Comparison of ENCODE assay signal across 19 mouse cellular contexts in the genomic region with DNA sequence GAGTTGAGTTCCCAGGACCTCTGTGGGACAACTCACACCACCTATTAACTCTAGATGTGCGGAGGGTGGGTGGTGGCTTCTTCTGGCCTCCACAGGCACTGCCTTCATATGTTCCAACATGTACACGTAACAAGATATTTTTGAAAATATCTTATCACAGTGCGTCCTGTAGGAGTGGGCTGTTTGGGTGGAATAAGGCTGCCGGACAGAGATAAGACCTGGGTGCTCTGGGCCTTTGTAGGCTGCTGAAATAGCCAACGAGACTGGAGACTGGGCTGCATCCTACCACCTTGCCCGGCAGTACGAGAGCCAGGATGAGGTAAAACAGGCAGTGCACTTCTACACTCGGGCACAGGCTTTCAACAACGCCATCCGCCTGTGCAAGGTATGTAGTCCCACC. TPM values are rescaled to one million over a fixed set of nuclear protein-coding genes. Genes with fewer than 3 reads are reported as not detected.
DNase-seq lines count a peak whose midpoint lies in the region; ATAC-seq and TF ChIP-seq lines count a peak whose summit lies in the region.
"Had no signal": no experiment of that assay in that cellular context is flagged by ENCODE, and none has a peak within 500 bp of the region (broad histone marks: within the 10 kb centered on the region; RNA-seq: fewer than 3 reads in every experiment).

No protein-coding gene starts in this region.

- WGBS in heart, adult 2 months = 68% methylated on average over 10 of the region's 10 CpGs
- WGBS in spleen, adult 2 months = 89% methylated on average over 10 of the region's 10 CpGs
- 87% methylated on average over 10 of the region's 10 CpGs for WGBS in stomach, embryonic 15.5 days

- TF ChIP-seq POLR2A in heart, adult 2 months (IDR thresholded peaks at IDR 0.05; ENCODE audit: insufficient read depth, low read depth, low read length) = no peak
- TF ChIP-seq POLR2A in spleen, adult 2 months (IDR thresholded peaks at IDR 0.05; ENCODE audit: low read depth, low read length) = no peak

- H3K9ac ChIP-seq in heart, adult 2 months (ENCODE audit: low read depth, low read length) = no peak overlapping the region
- H3K9ac ChIP-seq in stomach, embryonic 15.5 days = no peak overlapping the region
- H3K9ac ChIP-seq: forebrain, embryonic 12.5 days; hindbrain, embryonic 15.5 days; midbrain, embryonic 12.5 days had no signal

- H3K27ac ChIP-seq in heart, adult 2 months = no peak overlapping the region
- H3K27ac ChIP-seq in spleen, adult 2 months (ENCODE audit: insufficient read depth, low read length) = peak overlapping the region; percentile 25; the same call in 1 of the 2 replicates
- peak overlapping the region; percentile 7; the same call in 1 of the 2 replicates for H3K27ac ChIP-seq in stomach, embryonic 15.5 days
- H3K27ac ChIP-seq: forebrain, embryonic 12.5 days; gastrocnemius, adult 2 months; hindbrain, embryonic 15.5 days; kidney, postnatal 0 days; midbrain, embryonic 12.5 days had no signal

- no peaks in the 10 kb centered on the region for H3K9me3 ChIP-seq in stomach, embryonic 15.5 days
- H3K9me3 ChIP-seq: forebrain, embryonic 12.5 days; hindbrain, embryonic 15.5 days; midbrain, embryonic 12.5 days had no signal

- H3K4me2 ChIP-seq in stomach, embryonic 15.5 days = no peak overlapping the region
- H3K4me2 ChIP-seq: forebrain, embryonic 12.5 days; hindbrain, embryonic 15.5 days; midbrain, embryonic 12.5 days had no signal

- 0 out of 2 replicates have a peak, but pooled peaks have one; percentile 4 for TF ChIP-seq CTCF in heart, adult 2 months (IDR thresholded peaks at IDR 0.05)
- no peak for TF ChIP-seq CTCF in spleen, adult 2 months (IDR thresholded peaks at IDR 0.05; ENCODE audit: extremely low read depth, insufficient read depth, insufficient read length, insufficient replicate concordance)

- no peak for DNase-seq in heart, adult 2 months
- DNase-seq in heart, adult 18-20 months = no peak
- no peak for DNase-seq in spleen, adult 2 months (ENCODE audit: low read depth in 1 of 2, low spot score in 2 of 2)
- DNase-seq in spleen, postnatal 14 days (ENCODE audit: low spot score in 2 of 2) = no peak
- DNase-seq in liver = peak; percentile 85
- no peak for DNase-seq in right cerebral cortex, postnatal 36 days (ENCODE audit: low spot score in 2 of 2)
- DNase-seq in kidney, postnatal 14 days = no peak
- DNase-seq: adrenal gland, adult 8-10 months; cerebellum, postnatal 25 days; gastrocnemius, adult 2 months; left cerebral cortex, postnatal 4 days; lung, postnatal 14 days; right cerebral cortex, postnatal 14 days; thymus, postnatal 4 days had no signal

- no peak for TF ChIP-seq EP300 in heart, adult 2 months (IDR thresholded peaks at IDR 0.05; ENCODE audit: insufficient read depth, low read depth, low read length)

- H3K79me2 ChIP-seq in heart, adult 2 months (replicated peaks; ENCODE audit: control insufficient read depth, insufficient read depth, low read length) = no peaks in the 10 kb centered on the region

- peaks cover 2% of the 10 kb centered on the region; the same call in 1 of the 2 replicates for H3K4me1 ChIP-seq in heart, adult 2 months (ENCODE audit: control insufficient read depth, insufficient read depth, low read length)
- H3K4me1 ChIP-seq in spleen, adult 2 months (ENCODE audit: control insufficient read depth, insufficient read depth, insufficient read length) = no peaks in the 10 kb centered on the region
- H3K4me1 ChIP-seq in stomach, embryonic 15.5 days = peaks cover 13% of the 10 kb centered on the region; the same call in 1 of the 2 replicates
- H3K4me1 ChIP-seq: forebrain, embryonic 12.5 days; hindbrain, embryonic 15.5 days; midbrain, embryonic 12.5 days had no signal

- intact Hi-C loops in heart, adult 2 months (cut with DNase I) = no loop called here

- H3K36me3 ChIP-seq in heart, adult 2 months (ENCODE audit: control insufficient read depth, insufficient read depth, low read length) = no peaks in the 10 kb centered on the region
- H3K36me3 ChIP-seq in spleen, adult 2 months (ENCODE audit: control insufficient read depth, insufficient read depth, low read length) = peaks cover 16% of the 10 kb centered on the region
- H3K36me3 ChIP-seq in stomach, embryonic 15.5 days = peaks cover 2% of the 10 kb centered on the region; the same call in 1 of the 2 replicates

- ATAC-seq in stomach, embryonic 15.5 days (ENCODE audit: insufficient read depth, low FRiP score, low read depth) = peak; percentile 88

- no peaks in the 10 kb centered on the region for H3K27me3 ChIP-seq in heart, adult 2 months (ENCODE audit: control insufficient read depth, insufficient read depth, low read length)
- H3K27me3 ChIP-seq in spleen, adult 2 months (ENCODE audit: control insufficient read depth, insufficient read depth, low read length) = no peaks in the 10 kb centered on the region
- H3K27me3 ChIP-seq in stomach, embryonic 15.5 days (replicated peaks) = no peaks in the 10 kb centered on the region
- H3K27me3 ChIP-seq: forebrain, embryonic 12.5 days; hindbrain, embryonic 15.5 days; midbrain, embryonic 12.5 days had no signal

- H3K4me3 ChIP-seq in heart, adult 2 months = no peak overlapping the region
- H3K4me3 ChIP-seq in spleen, adult 2 months (ENCODE audit: extremely low read depth, insufficient read depth, insufficient read length) = no peak overlapping the region
- H3K4me3 ChIP-seq in stomach, embryonic 15.5 days (replicated peaks) = no peak overlapping the region
- H3K4me3 ChIP-seq: forebrain, embryonic 12.5 days; gastrocnemius, adult 2 months; hindbrain, embryonic 15.5 days; midbrain, embryonic 12.5 days had no signal

RNA-seq across cellular contexts. Expression of gene Tmem204, which starts 5.8 kb away (rescaled TPM):
- 10 to 100 TPM; 40.0 to 45.1 TPM for total RNA-seq in heart, adult 2 months (2021)
- polyA plus RNA-seq in heart, adult 2 months (2012; rRNA removed) = 77.3 and 82.0 TPM in 2 replicates
- total RNA-seq in heart, adult 18-20 months (2021) = 10 to 100 TPM; 41.5 to 48.0 TPM
- polyA plus RNA-seq in spleen, adult 2 months (2012; rRNA removed) = 37.6 and 46.7 TPM in 2 replicates
- 23.5 and 23.7 TPM in 2 replicates for polyA plus RNA-seq in stomach, embryonic 15.5 days (2015; fragmentation: Nextera tagmentation; extraction: Ambion mirVana)

RNA-seq across cellular contexts. Expression of gene Telo2, which starts 26.6 kb away (rescaled TPM):
- 10 to 100 TPM; 12.1 to 13.5 TPM for total RNA-seq in heart, adult 2 months (2021)
- 12.7 and 15.5 TPM in 2 replicates for polyA plus RNA-seq in heart, adult 2 months (2012; rRNA removed)
- total RNA-seq in heart, adult 18-20 months (2021) = 10 to 100 TPM; 11.1 to 14.5 TPM
- 20.7 and 22.6 TPM in 2 replicates for polyA plus RNA-seq in spleen, adult 2 months (2012; rRNA removed)
- 38.6 and 40.2 TPM in 2 replicates for polyA plus RNA-seq in stomach, embryonic 15.5 days (2015; fragmentation: Nextera tagmentation; extraction: Ambion mirVana)

RNA-seq across cellular contexts. Expression of gene Ptx4, which starts 31.4 kb away (rescaled TPM):
- total RNA-seq in heart, adult 2 months (2021) = 1 to 10 TPM; 5.4 to 5.8 TPM
- polyA plus RNA-seq in heart, adult 2 months (2012; rRNA removed) = 0.16 and 0.26 TPM in 2 replicates
- total RNA-seq in heart, adult 18-20 months (2021) = 1 to 10 TPM; 2.5 to 3.0 TPM
- not detected in 2 replicates for polyA plus RNA-seq in spleen, adult 2 months (2012; rRNA removed)
- polyA plus RNA-seq in stomach, embryonic 15.5 days (2015; fragmentation: Nextera tagmentation; extraction: Ambion mirVana) = 0.12 and 0.36 TPM in 2 replicates
- total RNA-seq: adrenal gland, adult 8-10 months had no signal
- polyA plus RNA-seq: hindbrain, embryonic 15.5 days; kidney, postnatal 0 days; midbrain, embryonic 12.5 days had no signal

RNA-seq across cellular contexts. Expression of gene Clcn7, which starts 44.0 kb away (rescaled TPM):
- 10 to 100 TPM; 25.4 to 28.5 TPM for total RNA-seq in heart, adult 2 months (2021)
- 24.6 and 31.3 TPM in 2 replicates for polyA plus RNA-seq in heart, adult 2 months (2012; rRNA removed)
- total RNA-seq in heart, adult 18-20 months (2021) = 10 to 100 TPM; 26.2 to 31.3 TPM
- polyA plus RNA-seq in spleen, adult 2 months (2012; rRNA removed) = 27.0 and 29.9 TPM in 2 replicates
- 18.1 and 21.1 TPM in 2 replicates for polyA plus RNA-seq in stomach, embryonic 15.5 days (2015; fragmentation: Nextera tagmentation; extraction: Ambion mirVana)
